Mouse (Mus musculus) liver, adult 2 months (tissue): ENCODE data around the gene Izumo2.
A peak's percentile ranks its signal among the peaks of the same experiment; 100 is the strongest.

Source experiments
- CTCF ChIP-seq: fragments of 200-500 bp; IDR thresholded peaks from 2 replicates; pipeline ENCODE4 v1.5.1; 2011; ENCODE audit warnings: low read depth, low read length, control low read depth
- POLR2A ChIP-seq: fragments of 200-500 bp; IDR thresholded peaks from 2 replicates; pipeline ENCODE4 v1.6.1; 2011; ENCODE audit warnings: low read length, control low read depth; ENCODE audit not compliant: insufficient read depth; ENCODE audit errors: extremely low read depth

DNA sequence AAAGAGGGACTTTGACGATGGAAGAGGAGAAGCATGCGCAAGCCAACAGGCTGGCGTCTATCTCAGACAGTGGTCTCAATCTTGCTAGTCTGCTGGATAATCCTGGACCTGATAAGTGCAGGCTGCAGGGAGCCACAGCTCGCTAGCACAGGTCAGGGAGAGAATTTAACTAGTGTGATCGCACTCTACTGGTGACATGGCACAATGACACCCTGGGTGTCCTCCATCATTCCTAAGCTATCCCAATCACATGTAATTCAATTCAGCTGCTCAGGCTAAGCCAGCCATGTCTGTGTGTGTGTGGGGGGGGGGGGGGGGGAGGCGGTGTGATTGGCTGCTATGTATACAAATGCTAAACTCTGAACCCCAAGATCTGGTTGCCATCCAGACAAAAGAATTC, 6.6 kb upstream of the Izumo2 start:
- TF ChIP-seq POLR2A (no peak), CTCF (peak; percentile 69)
